Mouse (Mus musculus): Measurements from ENCODE around the gene Gm12258.

GRCm38 (mm10) chr11:58883756-58884155, 36.8 kb downstream of the Gm12258 start:
- TF ChIP-seq CTCF (IDR thresholded peaks at IDR 0.05; ENCODE audit: insufficient read depth, low read depth, low read length) (no peak), POLR2A (IDR thresholded peaks at IDR 0.05; ENCODE audit: insufficient read depth, low read depth, low read length) (no peak)
